Mouse (Mus musculus) CH12.LX (cell line): Measurements from ENCODE around the gene Hes3.

Experiments used
- CHD1 ChIP-seq: IDR thresholded peaks from 2 replicates; pipeline ENCODE4 v1.6.1; 2012; ENCODE audit warnings: low read depth, low read length, improper control_type of control experiment, inconsistent platforms
- CHD2 ChIP-seq: IDR thresholded peaks from 2 replicates; pipeline ENCODE4 v1.6.1; 2011; ENCODE audit warnings: low read length, improper control_type of control experiment
- CTCF ChIP-seq, 2 experiments: IDR thresholded peaks in 1 of 2; conservative IDR thresholded peaks in 1 of 2; 2 replicates each; pipeline ENCODE4 v1.5.1; 2011 to 2012; ENCODE audit warnings: low read depth in 2 of 2, low read length in 2 of 2, improper control_type of control experiment in 1 of 2, inconsistent platforms in 1 of 2, mild to moderate bottlenecking in 1 of 2, moderate library complexity in 1 of 2
- JUND ChIP-seq: conservative IDR thresholded peaks from 2 replicates; pipeline ENCODE4 v1.6.1; 2011; ENCODE audit warnings: low read depth, low read length, improper control_type of control experiment
- MAX ChIP-seq: IDR thresholded peaks from 2 replicates; pipeline ENCODE4 v1.6.1; 2011; ENCODE audit warnings: low read length, improper control_type of control experiment
- POLR2A ChIP-seq: IDR thresholded peaks from 2 replicates; pipeline ENCODE4 v1.6.1; 2011; ENCODE audit warnings: low read depth, mild to moderate bottlenecking, improper control_type of control experiment, low read length
- POLR2AphosphoS2 ChIP-seq: IDR thresholded peaks from 2 replicates; pipeline ENCODE4 v1.6.1; 2011; ENCODE audit warnings: low read depth, low read length, improper control_type of control experiment
- SIN3A ChIP-seq: IDR thresholded peaks from 2 replicates; pipeline ENCODE4 v1.6.1; 2012; ENCODE audit warnings: low read length, improper control_type of control experiment, inconsistent platforms
- UBTF ChIP-seq: IDR thresholded peaks from 2 replicates; pipeline ENCODE4 v1.6.1; 2012; ENCODE audit warnings: low read depth, mild to moderate bottlenecking, inconsistent platforms, low read length, improper control_type of control experiment, moderate library complexity
- USF1 ChIP-seq: IDR thresholded peaks from 2 replicates; pipeline ENCODE4 v1.6.1; 2014; ENCODE audit warnings: low read depth, mild to moderate bottlenecking, inconsistent platforms, low read length, improper control_type of control experiment
- ZC3H11A ChIP-seq: IDR thresholded peaks from 2 replicates; pipeline ENCODE4 v1.6.1; 2012; ENCODE audit warnings: low read depth, mild to moderate bottlenecking, inconsistent platforms, low read length, improper control_type of control experiment
- ZKSCAN1 ChIP-seq: IDR thresholded peaks from 2 replicates; pipeline ENCODE4 v1.6.1; 2012; ENCODE audit warnings: low read depth, inconsistent platforms, low read length, improper control_type of control experiment, borderline replicate concordance
- ZMIZ1 ChIP-seq: IDR thresholded peaks from 2 replicates; pipeline ENCODE4 v1.6.1; 2012; ENCODE audit warnings: low read depth, mild to moderate bottlenecking, inconsistent platforms, low read length, improper control_type of control experiment

GRCm38 (mm10) chr4:152247195-152247594 lies 44.3 kb downstream of the Hes3 start:
- TF ChIP-seq SIN3A, result no peak
- no peak for TF ChIP-seq MAX
- no peak for TF ChIP-seq CHD2
- TF ChIP-seq CTCF (conservative IDR thresholded peaks at IDR 0.05 in 1 of 2, IDR thresholded peaks at IDR 0.05 in 1 of 2; ENCODE audit: low read depth in 2 of 2, low read length in 2 of 2), result no peak
- no peak for TF ChIP-seq ZKSCAN1
- no peak for TF ChIP-seq POLR2A
- no peak for TF ChIP-seq ZMIZ1
- no peak for TF ChIP-seq USF1
- TF ChIP-seq POLR2AphosphoS2, result no peak
- no peak for TF ChIP-seq CHD1
- no peak for TF ChIP-seq UBTF
- TF ChIP-seq ZC3H11A, result no peak
- TF ChIP-seq JUND, result no peak
